10 mouse cellular contexts compared by ENCODE assay signal in the genomic region with DNA sequence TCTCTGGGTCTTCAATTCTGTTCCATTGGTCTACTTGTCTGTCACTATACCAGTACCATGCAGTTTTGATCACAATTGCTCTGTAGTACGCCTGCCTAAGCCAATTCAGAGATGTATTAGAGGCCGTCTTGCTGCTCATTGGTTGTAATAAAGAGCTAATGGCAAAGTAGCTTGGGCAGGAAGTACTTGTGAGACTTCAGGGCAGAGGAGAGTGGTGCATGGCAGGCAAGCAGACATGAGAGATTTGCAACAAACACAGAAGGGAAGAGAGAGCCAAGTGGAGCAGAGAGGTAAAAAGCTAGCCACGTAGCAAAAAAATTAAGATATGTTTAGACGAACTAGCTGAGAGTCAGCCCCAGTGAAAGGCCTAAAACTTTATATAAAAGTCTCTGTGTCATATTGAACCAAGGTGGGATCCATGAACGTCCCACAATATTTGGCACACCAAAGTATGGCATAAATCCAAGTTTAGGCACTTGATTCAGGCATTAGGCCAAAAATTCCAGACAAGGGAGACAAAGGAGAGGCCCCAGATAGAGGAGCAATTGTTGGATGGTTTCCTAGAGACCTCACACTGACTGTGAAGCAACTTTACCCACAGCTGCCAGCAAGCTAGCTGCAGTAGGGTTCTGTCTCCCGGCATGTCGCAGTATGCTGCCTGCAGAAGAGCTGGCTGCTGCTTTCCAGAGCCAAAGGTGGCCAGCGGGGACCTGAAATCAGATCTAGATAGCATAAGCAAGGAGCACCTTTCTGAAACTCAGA. TPM values are rescaled to one million over a fixed set of nuclear protein-coding genes. Genes with fewer than 3 reads are reported as not detected.
A peak's percentile ranks its signal among the peaks of the same experiment; 100 is the strongest.
DNase-seq lines count a peak whose midpoint lies in the region; ATAC-seq and TF ChIP-seq lines count a peak whose summit lies in the region.
"Had no signal": no experiment of that assay in that cellular context is flagged by ENCODE, and none has a peak within 500 bp of the region (broad histone marks: within the 10 kb centered on the region; RNA-seq: fewer than 3 reads in every experiment).

No protein-coding gene starts in this region.

- peak overlapping the region; percentile 5; the same call in 1 of the 2 replicates for H3K9ac ChIP-seq in stomach, postnatal 0 days (ENCODE audit: low read length)

- TF ChIP-seq CTCF in stomach, postnatal 0 days (IDR thresholded peaks at IDR 0.05; ENCODE audit: low read depth), result no peak

- H3K27me3 ChIP-seq in stomach, postnatal 0 days (ENCODE audit: control insufficient read depth, insufficient read depth, low read length), result no peaks in the 10 kb centered on the region

- no peak for ATAC-seq in stomach, postnatal 0 days (ENCODE audit: low FRiP score, low TSS enrichment)

- TF ChIP-seq EP300 in stomach, postnatal 0 days (optimal IDR thresholded peaks at IDR 0.05), result no peak

- no peaks in the 10 kb centered on the region for H3K9me3 ChIP-seq in stomach, postnatal 0 days (ENCODE audit: control insufficient read depth, low read length)

- H3K4me1 ChIP-seq in stomach, postnatal 0 days (replicated peaks; ENCODE audit: control insufficient read depth, insufficient read depth), result no peaks in the 10 kb centered on the region

- DNase-seq in cerebellum, adult 9-10 months, result peak; percentile 11
- DNase-seq in cerebellum, adult 11-12 months, result no peak
- peak; percentile 8 for DNase-seq in right cerebral cortex, postnatal 4 days
- DNase-seq in right cerebral cortex, postnatal 25 days, result no peak
- peak; percentile 18 to 25 for DNase-seq in layer of hippocampus, adult 8-10 months (ENCODE audit: low spot score in 2 of 2)
- no peak for DNase-seq in stomach, postnatal 0 days (ENCODE audit: low spot score)
- DNase-seq in embryo, embryonic 10.5 days (ENCODE audit: low spot score), result no peak
- DNase-seq in urinary bladder, postnatal 25 days (ENCODE audit: low spot score), result no peak

- H3K4me2 ChIP-seq in stomach, postnatal 0 days (replicated peaks; ENCODE audit: low read depth), result no peak overlapping the region

- 45% methylated on average over 8 of the region's 8 CpGs for WGBS in stomach, postnatal 0 days

- H3K36me3 ChIP-seq in stomach, postnatal 0 days (ENCODE audit: control insufficient read depth, insufficient read depth, low read length), result no peaks in the 10 kb centered on the region

- no peak overlapping the region for H3K4me3 ChIP-seq in stomach, postnatal 0 days (ENCODE audit: low read depth, low read length)

- no peak overlapping the region for H3K27ac ChIP-seq in stomach, postnatal 0 days (replicated peaks)

RNA-seq across cellular contexts. Expression of gene Nme8, which starts 14.5 kb away (rescaled TPM):
- not detected for total RNA-seq in layer of hippocampus, adult 8-10 months (2022)
- not detected in 2 replicates for polyA plus RNA-seq in stomach, postnatal 0 days (2015; fragmentation: Nextera tagmentation; extraction: Ambion mirVana)
- total RNA-seq: gastrocnemius, postnatal 14 days had no signal
- polyA plus RNA-seq: liver, embryonic 16.5 days had no signal

Comparison
In these comparisons a context has a peak if more than half of its experiments do, and no peak if none do; other contexts are left out.
1. DNase-seq: peak in cerebellum, adult 9-10 months (single experiment), right cerebral cortex, postnatal 4 days (single experiment) and layer of hippocampus, adult 8-10 months (2 of 2); none in cerebellum, adult 11-12 months (single experiment), right cerebral cortex, postnatal 25 days (single experiment), stomach, postnatal 0 days (single experiment), embryo, embryonic 10.5 days (single experiment) and urinary bladder, postnatal 25 days (single experiment).